Comparison of ENCODE assay signal across 24 mouse cellular contexts in genomic region chr3:8049706-8050105, GRCm38 (mm10).
DNase-seq lines count a peak whose midpoint lies in the region; ATAC-seq lines count a peak whose summit lies in the region.
"Had no signal": no experiment of that assay in that cellular context is flagged by ENCODE, and none has a peak within 500 bp of the region (broad histone marks: within the 10 kb centered on the region; RNA-seq: fewer than 3 reads in every experiment).

No protein-coding gene starts in this region.

- no peaks in the 10 kb centered on the region for H3K36me3 ChIP-seq in midbrain, embryonic 12.5 days
- no peaks in the 10 kb centered on the region for H3K36me3 ChIP-seq in midbrain, embryonic 10.5 days
- H3K36me3 ChIP-seq in neural tube, embryonic 11.5 days (ENCODE audit: control insufficient read depth, insufficient read depth, low read length): no peaks in the 10 kb centered on the region
- H3K36me3 ChIP-seq: forebrain, embryonic 10.5 days; heart, embryonic 12.5 days; heart, embryonic 15.5 days; hindbrain, embryonic 10.5 days; hindbrain, embryonic 13.5 days had no signal

- 74% methylated on average over 1 of the region's 1 CpGs for whole genome bisulfite sequencing in midbrain, embryonic 12.5 days
- WGBS in midbrain, embryonic 10.5 days: 82% methylated on average over 1 of the region's 1 CpGs
- WGBS in neural tube, embryonic 11.5 days: 75% methylated on average over 1 of the region's 1 CpGs

- H3K4me2 ChIP-seq in midbrain, embryonic 12.5 days (replicated peaks): no peak overlapping the region
- no peak overlapping the region for H3K4me2 ChIP-seq in neural tube, embryonic 11.5 days (ENCODE audit: low read depth)
- H3K4me2 ChIP-seq: forebrain, embryonic 13.5 days; heart, embryonic 12.5 days; heart, embryonic 15.5 days; hindbrain, embryonic 13.5 days had no signal

- H3K9ac ChIP-seq in midbrain, embryonic 12.5 days (replicated peaks): no peak overlapping the region
- no peak overlapping the region for H3K9ac ChIP-seq in neural tube, embryonic 11.5 days (ENCODE audit: low read length)
- H3K9ac ChIP-seq: forebrain, embryonic 13.5 days; heart, embryonic 12.5 days; heart, embryonic 15.5 days; hindbrain, embryonic 13.5 days had no signal

- no peaks in the 10 kb centered on the region for H3K9me3 ChIP-seq in midbrain, embryonic 12.5 days
- no peaks in the 10 kb centered on the region for H3K9me3 ChIP-seq in midbrain, embryonic 10.5 days (replicated peaks)
- no peaks in the 10 kb centered on the region for H3K9me3 ChIP-seq in neural tube, embryonic 11.5 days (ENCODE audit: control insufficient read depth, low read length)
- H3K9me3 ChIP-seq: forebrain, embryonic 10.5 days; forebrain, embryonic 13.5 days; heart, embryonic 12.5 days; heart, embryonic 15.5 days; hindbrain, embryonic 10.5 days; hindbrain, embryonic 13.5 days had no signal

- DNase-seq in adrenal gland, adult 2 months: peak; percentile 17
- DNase-seq in adrenal gland, postnatal 4 days (ENCODE audit: low spot score in 2 of 2): no peak
- DNase-seq in midbrain, embryonic 10.5 days (ENCODE audit: low spot score): no peak
- DNase-seq in neural tube, embryonic 11.5 days (ENCODE audit: low spot score): no peak
- DNase-seq in neural tube, embryonic 10.5 days (ENCODE audit: extremely low spot score, low spot score): no peak
- DNase-seq in retina, postnatal 1 day: peak; percentile 35
- no peak for DNase-seq in urinary bladder, adult 18-20 months (ENCODE audit: low spot score in 2 of 2)
- DNase-seq: cerebellum, adult 18-20 months; cerebellum, adult 9-10 months; cerebellum, postnatal 14 days; gastrocnemius, postnatal 10 days; heart, adult 11 months; heart, postnatal 10 days; heart, postnatal 36 days had no signal

- H3K27ac ChIP-seq in midbrain, embryonic 12.5 days (replicated peaks): no peak overlapping the region
- H3K27ac ChIP-seq in midbrain, embryonic 10.5 days (replicated peaks): no peak overlapping the region
- H3K27ac ChIP-seq in neural tube, embryonic 11.5 days (ENCODE audit: low read depth, low read length): no peak overlapping the region
- H3K27ac ChIP-seq: forebrain, embryonic 10.5 days; forebrain, embryonic 13.5 days; heart, embryonic 15.5 days; hindbrain, embryonic 10.5 days; hindbrain, embryonic 13.5 days had no signal

- no peaks in the 10 kb centered on the region for H3K27me3 ChIP-seq in midbrain, embryonic 12.5 days
- H3K27me3 ChIP-seq in midbrain, embryonic 10.5 days (ENCODE audit: low read depth, poor library complexity, severe bottlenecking): no peaks in the 10 kb centered on the region
- no peaks in the 10 kb centered on the region for H3K27me3 ChIP-seq in neural tube, embryonic 11.5 days (ENCODE audit: control insufficient read depth, insufficient read depth, low read length)
- H3K27me3 ChIP-seq: forebrain, embryonic 13.5 days; heart, embryonic 12.5 days; heart, embryonic 15.5 days; hindbrain, embryonic 13.5 days had no signal

- no peaks in the 10 kb centered on the region for H3K4me1 ChIP-seq in midbrain, embryonic 12.5 days
- H3K4me1 ChIP-seq in midbrain, embryonic 10.5 days: no peaks in the 10 kb centered on the region
- no peaks in the 10 kb centered on the region for H3K4me1 ChIP-seq in neural tube, embryonic 11.5 days (ENCODE audit: control insufficient read depth, insufficient read depth, low read length)
- H3K4me1 ChIP-seq: forebrain, embryonic 10.5 days; forebrain, embryonic 13.5 days; heart, embryonic 12.5 days; heart, embryonic 15.5 days; hindbrain, embryonic 10.5 days; hindbrain, embryonic 13.5 days had no signal

- ATAC-seq in midbrain, embryonic 12.5 days (ENCODE audit: low FRiP score, low read depth): 0 out of 2 replicates have a peak, but pooled peaks have one; percentile 30
- peak; percentile 61; the same call in 1 of the 2 replicates for ATAC-seq in neural tube, embryonic 11.5 days (ENCODE audit: insufficient read depth, low FRiP score, low TSS enrichment)
- ATAC-seq: activated CD4-positive, CD25-positive, alpha-beta regulatory T cell, adult 4 months; forebrain, embryonic 13.5 days; forebrain, embryonic 16.5 days; hindbrain, embryonic 16.5 days had no signal

- no peak overlapping the region for H3K4me3 ChIP-seq in midbrain, embryonic 12.5 days
- no peak overlapping the region for H3K4me3 ChIP-seq in midbrain, embryonic 10.5 days
- H3K4me3 ChIP-seq in neural tube, embryonic 11.5 days (ENCODE audit: low read depth, low read length): no peak overlapping the region
- H3K4me3 ChIP-seq: forebrain, embryonic 10.5 days; forebrain, embryonic 13.5 days; heart, embryonic 12.5 days; heart, embryonic 15.5 days; hindbrain, embryonic 10.5 days; hindbrain, embryonic 13.5 days had no signal

Comparison
In these comparisons a context has a peak if more than half of its experiments do, and no peak if none do; other contexts are left out.
1. DNase-seq: peak in adrenal gland, adult 2 months (single experiment) and retina, postnatal 1 day (single experiment); none in adrenal gland, postnatal 4 days (0 of 2), midbrain, embryonic 10.5 days (single experiment), neural tube, embryonic 11.5 days (single experiment), neural tube, embryonic 10.5 days (single experiment) and urinary bladder, adult 18-20 months (0 of 2).